Mouse (Mus musculus): ENCODE results near the gene Dcaf12l2. TPM values are rescaled to one million over a fixed set of nuclear protein-coding genes. Genes with fewer than 3 reads are reported as not detected.
A peak's percentile ranks its signal among the peaks of the same experiment; 100 is the strongest.

Dcaf12l2 gene
- total RNA-seq (2014; rRNA removed), result 2.7 and 4.5 TPM in 2 replicates
- polyA plus RNA-seq (2015; fragmentation: Nextera tagmentation; extraction: Ambion mirVana), result 0.86 and 2.5 TPM in 2 replicates

DNA sequence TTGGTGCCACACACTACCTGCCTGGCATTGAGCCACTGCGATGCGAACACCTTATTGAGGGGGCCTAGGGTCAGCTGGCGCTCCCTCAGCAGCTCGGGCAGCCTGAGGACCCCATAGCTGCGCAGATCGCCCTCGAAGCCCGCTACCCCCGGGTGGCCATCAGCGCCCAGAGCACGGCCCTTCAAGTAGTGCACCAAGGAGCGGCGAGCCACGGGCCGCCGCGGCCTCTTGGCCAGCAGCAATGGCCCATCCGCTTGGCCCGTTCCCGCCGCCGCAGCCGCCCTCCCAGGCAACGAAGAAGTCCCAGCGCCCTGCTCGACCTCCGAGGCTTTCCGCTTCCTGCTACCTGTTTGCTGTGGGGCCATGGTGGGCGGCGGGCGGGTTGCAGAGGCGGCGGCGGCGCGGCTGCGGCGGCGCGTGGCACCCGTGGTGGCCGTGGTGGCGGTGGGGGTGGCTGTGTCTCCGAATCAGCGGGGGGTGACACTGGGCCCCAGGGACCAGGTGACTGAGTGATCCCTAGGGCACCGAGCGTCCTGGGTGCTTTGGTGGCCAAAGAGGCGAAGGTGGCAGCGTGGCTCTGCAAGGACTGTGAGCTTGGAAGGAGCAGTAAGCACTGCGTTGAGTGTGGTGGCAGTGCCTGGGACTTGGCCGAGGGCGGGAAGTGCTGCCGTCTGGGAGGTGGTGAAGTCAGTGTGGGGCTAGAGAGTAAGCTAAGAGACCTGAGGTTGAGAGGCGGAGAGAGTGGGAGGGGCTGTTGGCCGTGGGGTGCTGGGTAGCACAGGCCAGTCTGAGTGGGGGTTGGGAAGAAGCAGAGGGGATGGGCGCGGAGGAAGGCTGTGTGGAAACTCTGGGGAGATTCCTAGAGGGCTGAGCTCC lies at the start of gene Dcaf12l2:
Gene Dcaf12l2, minus strand, starts transcription at position 697 of the 876 bp plus-strand sequence.
- Histone ChIP-seq H3K27me3 (ENCODE audit: insufficient read depth, low read length) (no peaks in the 10 kb centered on the region), H3K36me3 (ENCODE audit: insufficient read depth) (no peaks in the 10 kb centered on the region), H3K9me3 (ENCODE audit: low read length) (no peaks in the 10 kb centered on the region), H3K9ac (peak within 1 kb of the TSS; percentile 57), H3K4me3 (ENCODE audit: low read depth, low read length) (peak within 1 kb of the TSS; percentile 44), H3K27ac (ENCODE audit: low read depth, low read length) (no peak within 1 kb of the TSS), H3K4me1 (ENCODE audit: insufficient read depth) (no peaks in the 10 kb centered on the region), H3K4me2 (ENCODE audit: low read depth) (peak within 1 kb of the TSS; percentile 66)
- DNase-seq (peak; percentile 55), ATAC-seq (peak; percentile 86)
- 30% methylated on average over 56 of the region's 57 CpGs for WGBS
- TF ChIP-seq CTCF (IDR thresholded peaks at IDR 0.05; ENCODE audit: low read depth), result no peak

GRCm38 (mm10) chrX:44367280-44367645 lies 879 bp downstream of the Dcaf12l2 start:
- no peaks in the 10 kb centered on the region for H3K27me3 ChIP-seq (ENCODE audit: insufficient read depth, low read length)
- H3K36me3 ChIP-seq (ENCODE audit: insufficient read depth), result no peaks in the 10 kb centered on the region
- ATAC-seq, result no peak
- H3K4me3 ChIP-seq (ENCODE audit: low read depth, low read length), result peak overlapping the region; percentile 44
- peak overlapping the region; percentile 57; the same call in 1 of the 2 replicates for H3K9ac ChIP-seq
- no peaks in the 10 kb centered on the region for H3K4me1 ChIP-seq (ENCODE audit: insufficient read depth)
- H3K4me2 ChIP-seq (ENCODE audit: low read depth), result peak overlapping the region; percentile 66
- DNase-seq, result no peak
- TF ChIP-seq CTCF (IDR thresholded peaks at IDR 0.05; ENCODE audit: low read depth), result no peak
- 70% methylated on average over 14 of the region's 14 CpGs for WGBS
- no peak overlapping the region for H3K27ac ChIP-seq (ENCODE audit: low read depth, low read length)
- no peaks in the 10 kb centered on the region for H3K9me3 ChIP-seq (ENCODE audit: low read length)
